In genomic region chr1:90486349-90486839, GRCm38 (mm10) we compare ENCODE assay signal across 10 mouse cellular contexts.
A peak's percentile ranks its signal among the peaks of the same experiment; 100 is the strongest.
DNase-seq lines count a peak whose midpoint lies in the region; ATAC-seq lines count a peak whose summit lies in the region.
"Had no signal": no experiment of that assay in that cellular context is flagged by ENCODE, and none has a peak within 500 bp of the region (broad histone marks: within the 10 kb centered on the region; RNA-seq: fewer than 3 reads in every experiment).

No protein-coding gene starts in this region.

- no peaks in the 10 kb centered on the region for H3K27me3 ChIP-seq in neural tube, embryonic 12.5 days (replicated peaks)
- H3K27me3 ChIP-seq in intestine, embryonic 15.5 days (replicated peaks) = no peaks in the 10 kb centered on the region
- H3K27me3 ChIP-seq in stomach, embryonic 16.5 days (ENCODE audit: control insufficient read depth, insufficient read depth, low read length) = no peaks in the 10 kb centered on the region
- H3K27me3 ChIP-seq: heart, embryonic 15.5 days had no signal

- H3K9ac ChIP-seq in neural tube, embryonic 12.5 days = no peak overlapping the region
- no peak overlapping the region for H3K9ac ChIP-seq in intestine, embryonic 15.5 days
- H3K9ac ChIP-seq in stomach, embryonic 16.5 days (ENCODE audit: low read length) = no peak overlapping the region
- H3K9ac ChIP-seq: heart, embryonic 15.5 days had no signal

- no peaks in the 10 kb centered on the region for H3K9me3 ChIP-seq in neural tube, embryonic 12.5 days
- H3K9me3 ChIP-seq in intestine, embryonic 15.5 days = no peaks in the 10 kb centered on the region
- H3K9me3 ChIP-seq in stomach, embryonic 16.5 days (replicated peaks; ENCODE audit: control insufficient read depth, low read length) = no peaks in the 10 kb centered on the region
- H3K9me3 ChIP-seq: heart, embryonic 15.5 days had no signal

- no peak overlapping the region for H3K4me2 ChIP-seq in neural tube, embryonic 12.5 days (replicated peaks)
- H3K4me2 ChIP-seq in intestine, embryonic 15.5 days (replicated peaks) = no peak overlapping the region
- H3K4me2 ChIP-seq in stomach, embryonic 16.5 days (ENCODE audit: low read depth, low read length) = no peak overlapping the region
- H3K4me2 ChIP-seq: heart, embryonic 15.5 days had no signal

- H3K27ac ChIP-seq in neural tube, embryonic 12.5 days = no peak overlapping the region
- 0 out of 2 replicates have a peak overlapping the region, but pooled peaks have one; percentile 10 for H3K27ac ChIP-seq in intestine, embryonic 15.5 days
- 0 out of 2 replicates have a peak overlapping the region, but pooled peaks have one; percentile 12 for H3K27ac ChIP-seq in stomach, embryonic 16.5 days (ENCODE audit: low read length)
- H3K27ac ChIP-seq: heart, embryonic 15.5 days had no signal

- H3K36me3 ChIP-seq in neural tube, embryonic 12.5 days = no peaks in the 10 kb centered on the region
- no peaks in the 10 kb centered on the region for H3K36me3 ChIP-seq in intestine, embryonic 15.5 days
- H3K36me3 ChIP-seq in stomach, embryonic 16.5 days (ENCODE audit: control insufficient read depth, insufficient read depth, low read length) = no peaks in the 10 kb centered on the region
- H3K36me3 ChIP-seq: heart, embryonic 15.5 days had no signal

- no peaks in the 10 kb centered on the region for H3K4me1 ChIP-seq in neural tube, embryonic 12.5 days
- H3K4me1 ChIP-seq in intestine, embryonic 15.5 days (replicated peaks) = no peaks in the 10 kb centered on the region
- peaks cover 7% of the 10 kb centered on the region; the same call in 1 of the 2 replicates for H3K4me1 ChIP-seq in stomach, embryonic 16.5 days (ENCODE audit: control insufficient read depth, insufficient read depth, low read length)
- H3K4me1 ChIP-seq: heart, embryonic 15.5 days had no signal

- WGBS in neural tube, embryonic 12.5 days = 47% methylated on average over 11 of the region's 11 CpGs
- WGBS in intestine, embryonic 15.5 days = 26% methylated on average over 11 of the region's 11 CpGs
- 35% methylated on average over 11 of the region's 11 CpGs for WGBS in stomach, embryonic 16.5 days

- H3K4me3 ChIP-seq in neural tube, embryonic 12.5 days = no peak overlapping the region
- no peak overlapping the region for H3K4me3 ChIP-seq in intestine, embryonic 15.5 days (replicated peaks)
- H3K4me3 ChIP-seq in stomach, embryonic 16.5 days (replicated peaks; ENCODE audit: low read length) = no peak overlapping the region
- H3K4me3 ChIP-seq: heart, embryonic 15.5 days had no signal

- ATAC-seq in neural tube, embryonic 12.5 days (ENCODE audit: low FRiP score, low read depth) = peak; percentile 50
- ATAC-seq in intestine, embryonic 15.5 days = peak; percentile 71
- ATAC-seq in stomach, embryonic 16.5 days (ENCODE audit: insufficient read depth, low FRiP score) = peak; percentile 45

- DNase-seq in adrenal gland, postnatal 14 days = peak; percentile 18
- no peak for DNase-seq in adrenal gland, adult 2 months
- no peak for DNase-seq in neural tube, embryonic 10.5 days (ENCODE audit: extremely low spot score, low spot score)
- DNase-seq in B cell, adult 2 months = no peak
- no peak for DNase-seq in spleen, adult 18-20 months
- DNase-seq: liver had no signal
